8 mouse cellular contexts compared by ENCODE assay signal in genomic region chr9:62455210-62455969, GRCm38 (mm10).
DNase-seq lines count a peak whose midpoint lies in the region; ATAC-seq lines count a peak whose summit lies in the region.

No protein-coding gene starts in this region.

- peak overlapping the region; percentile 19; the same call in 1 of the 2 replicates for H3K27ac ChIP-seq in embryonic facial prominence, embryonic 14.5 days (replicated peaks; ENCODE audit: low read depth, low read length)
- H3K27ac ChIP-seq in intestine, embryonic 16.5 days (ENCODE audit: low read length), result peak overlapping the region; percentile 42

- no peak for ATAC-seq in embryonic facial prominence, embryonic 14.5 days (ENCODE audit: low read depth)
- peak; percentile 15; the same call in 1 of the 2 replicates for ATAC-seq in intestine, embryonic 16.5 days
- ATAC-seq in megakaryocyte progenitor cell, adult 5-6 weeks (replicated peaks; ENCODE audit: poor library complexity), result 0 out of 2 replicates have a peak, but pooled peaks have one; percentile 44

- no peak overlapping the region for H3K4me3 ChIP-seq in embryonic facial prominence, embryonic 14.5 days (ENCODE audit: low read depth, low read length)
- H3K4me3 ChIP-seq in intestine, embryonic 16.5 days (ENCODE audit: low read length), result no peak overlapping the region

- 68% methylated on average over 8 of the region's 8 CpGs for WGBS in embryonic facial prominence, embryonic 14.5 days
- WGBS in intestine, embryonic 16.5 days, result 58% methylated on average over 8 of the region's 8 CpGs

- no peaks in the 10 kb centered on the region for H3K36me3 ChIP-seq in embryonic facial prominence, embryonic 14.5 days (ENCODE audit: control insufficient read depth, insufficient read depth, low read length)
- H3K36me3 ChIP-seq in intestine, embryonic 16.5 days (ENCODE audit: control insufficient read depth, insufficient read depth, low read length), result no peaks in the 10 kb centered on the region

- H3K4me1 ChIP-seq in embryonic facial prominence, embryonic 14.5 days (ENCODE audit: control insufficient read depth, insufficient read depth, low read length), result peaks cover 10% of the 10 kb centered on the region
- H3K4me1 ChIP-seq in intestine, embryonic 16.5 days (ENCODE audit: control insufficient read depth, insufficient read depth, low read length), result peaks cover 21% of the 10 kb centered on the region

- DNase-seq in kidney, adult 18-20 months, result peak; percentile 24
- DNase-seq in kidney, adult 11 months, result no peak
- peak; percentile 62 for DNase-seq in embryonic facial prominence, embryonic 14.5 days (ENCODE audit: low spot score)
- DNase-seq in adrenal gland, postnatal 36 days, result no peak
- no peak for DNase-seq in thymus, postnatal 36 days
- no peak for DNase-seq in right cerebral cortex, postnatal 25 days

- H3K9ac ChIP-seq in embryonic facial prominence, embryonic 14.5 days (ENCODE audit: low read depth, low read length), result no peak overlapping the region
- H3K9ac ChIP-seq in intestine, embryonic 16.5 days (ENCODE audit: low read depth, low read length), result no peak overlapping the region

- no peaks in the 10 kb centered on the region for H3K27me3 ChIP-seq in embryonic facial prominence, embryonic 14.5 days (replicated peaks; ENCODE audit: control insufficient read depth, insufficient read depth, low read length)
- no peaks in the 10 kb centered on the region for H3K27me3 ChIP-seq in intestine, embryonic 16.5 days (replicated peaks; ENCODE audit: control insufficient read depth, insufficient read depth, low read length)

- peak overlapping the region; percentile 31; the same call in 1 of the 2 replicates for H3K4me2 ChIP-seq in embryonic facial prominence, embryonic 14.5 days (ENCODE audit: low read depth, low read length)
- no peak overlapping the region for H3K4me2 ChIP-seq in intestine, embryonic 16.5 days (ENCODE audit: low read depth, low read length)

- no peaks in the 10 kb centered on the region for H3K9me3 ChIP-seq in embryonic facial prominence, embryonic 14.5 days (ENCODE audit: control insufficient read depth, low read length)
- H3K9me3 ChIP-seq in intestine, embryonic 16.5 days (ENCODE audit: control insufficient read depth, low read length), result no peaks in the 10 kb centered on the region

Comparison
In these comparisons a context has a peak if more than half of its experiments do, and no peak if none do; other contexts are left out.
1. DNase-seq: peak in kidney, adult 18-20 months (single experiment) and embryonic facial prominence, embryonic 14.5 days (single experiment); none in kidney, adult 11 months (single experiment), adrenal gland, postnatal 36 days (0 of 2), thymus, postnatal 36 days (0 of 2) and right cerebral cortex, postnatal 25 days (single experiment).